Mouse (Mus musculus): ENCODE data around the gene Itprip. TPM values are rescaled to one million over a fixed set of nuclear protein-coding genes. Genes with fewer than 3 reads are reported as not detected.

The Itprip gene
- total and polyA plus RNA-seq, 3 experiments, result 1.5 to 3.5 (median 3.5) TPM

- no peak for TF ChIP-seq GATA1 (IDR thresholded peaks at IDR 0.05; ENCODE audit: borderline replicate concordance, low read length)
- TF ChIP-seq POLR2AphosphoS5 (IDR thresholded peaks at IDR 0.05; ENCODE audit: insufficient replicate concordance, low read depth, low read length), result no peak
- no peak for TF ChIP-seq GATA2 (IDR thresholded peaks at IDR 0.05; ENCODE audit: borderline replicate concordance, low read depth, low read length)
- no peak for TF ChIP-seq CTCF (IDR thresholded peaks at IDR 0.05; ENCODE audit: low read depth, low read length)
- no peak for TF ChIP-seq TAL1 (conservative IDR thresholded peaks at IDR 0.05; ENCODE audit: low read depth, low read length)
- H3K36me3 ChIP-seq (replicated peaks), result peaks cover 58% of the 10 kb centered on the region
- H3K4me1 ChIP-seq (ENCODE audit: insufficient read depth, low read depth, low read length), result peaks cover 35% of the 10 kb centered on the region
- H3K9me3 ChIP-seq (replicated peaks), result peaks cover 49% of the 10 kb centered on the region
- peak; percentile 6; the same call in 1 of the 2 replicates for ATAC-seq (ENCODE audit: extremely low read depth, insufficient number of reproducible peaks, low FRiP score, poor library complexity, severe bottlenecking)
- no peak overlapping the region for H3K4me3 ChIP-seq (ENCODE audit: low read depth, low read length)
- no peak for DNase-seq (ENCODE audit: low spot score)
- no peaks in the 10 kb centered on the region for H3K27me3 ChIP-seq (ENCODE audit: insufficient read depth, low read length)
These were observed 8.9 kb downstream of the Itprip start for GRCm38 (mm10) chr19:47910117-47910618.

- H3K36me3 ChIP-seq (replicated peaks), result peaks cover 61% of the 10 kb centered on the region
- ATAC-seq (ENCODE audit: extremely low read depth, insufficient number of reproducible peaks, low FRiP score, poor library complexity, severe bottlenecking) (no peak), DNase-seq (ENCODE audit: low spot score) (no peak)
- H3K9me3 ChIP-seq (replicated peaks), result peaks cover 51% of the 10 kb centered on the region
- H3K4me1 ChIP-seq (ENCODE audit: insufficient read depth, low read depth, low read length), result peaks cover 36% of the 10 kb centered on the region
- TF ChIP-seq GATA1 (IDR thresholded peaks at IDR 0.05; ENCODE audit: borderline replicate concordance, low read length), result no peak
- H3K27me3 ChIP-seq (ENCODE audit: insufficient read depth, low read length), result no peaks in the 10 kb centered on the region
- H3K4me3 ChIP-seq (ENCODE audit: low read depth, low read length), result no peak overlapping the region; the same call in 1 of the 2 replicates
These were observed 9.5 kb downstream of the Itprip start for GRCm38 (mm10) chr19:47909387-47910116.

- H3K4me1 ChIP-seq (ENCODE audit: insufficient read depth, low read depth, low read length), result peaks cover 36% of the 10 kb centered on the region
These were observed 10.1 kb downstream of the Itprip start for GRCm38 (mm10) chr19:47908961-47909371.

GRCm38 (mm10) chr19:47907596-47907995 is 11.5 kb downstream of the Itprip start:
- DNase-seq (ENCODE audit: low spot score) (no peak), ATAC-seq (ENCODE audit: extremely low read depth, insufficient number of reproducible peaks, low FRiP score, poor library complexity, severe bottlenecking) (no peak)
- Histone ChIP-seq H3K27me3 (ENCODE audit: insufficient read depth, low read length) (no peaks in the 10 kb centered on the region), H3K4me3 (ENCODE audit: low read depth, low read length) (no peak overlapping the region), H3K9me3 (replicated peaks) (peaks cover 56% of the 10 kb centered on the region), H3K4me1 (ENCODE audit: insufficient read depth, low read depth, low read length) (peaks cover 36% of the 10 kb centered on the region), H3K36me3 (replicated peaks) (peaks cover 62% of the 10 kb centered on the region)
- no peak for TF ChIP-seq TAL1 (conservative IDR thresholded peaks at IDR 0.05; ENCODE audit: low read depth, low read length)

More at GRCm38 (mm10) chr19:47908961-47909371, 10.1 kb downstream of the Itprip start:
- no peak for TF ChIP-seq POLR2AphosphoS5 (IDR thresholded peaks at IDR 0.05; ENCODE audit: insufficient replicate concordance, low read depth, low read length)
- no peak for TF ChIP-seq GATA2 (IDR thresholded peaks at IDR 0.05; ENCODE audit: borderline replicate concordance, low read depth, low read length)
- TF ChIP-seq CTCF (IDR thresholded peaks at IDR 0.05; ENCODE audit: low read depth, low read length), result no peak
- TF ChIP-seq TAL1 (conservative IDR thresholded peaks at IDR 0.05; ENCODE audit: low read depth, low read length), result no peak
- TF ChIP-seq GATA1 (IDR thresholded peaks at IDR 0.05; ENCODE audit: borderline replicate concordance, low read length), result no peak
- DNase-seq (ENCODE audit: low spot score), result no peak
- H3K9me3 ChIP-seq (replicated peaks), result peaks cover 51% of the 10 kb centered on the region
- H3K4me3 ChIP-seq (ENCODE audit: low read depth, low read length), result no peak overlapping the region
- H3K36me3 ChIP-seq (replicated peaks), result peaks cover 58% of the 10 kb centered on the region
- no peak for ATAC-seq (ENCODE audit: extremely low read depth, insufficient number of reproducible peaks, low FRiP score, poor library complexity, severe bottlenecking)
- no peaks in the 10 kb centered on the region for H3K27me3 ChIP-seq (ENCODE audit: insufficient read depth, low read length)

GRCm38 (mm10) chr19:47905603-47906002 is 13.5 kb downstream of the Itprip start:
- Histone ChIP-seq H3K36me3 (replicated peaks) (peaks cover 59% of the 10 kb centered on the region), H3K4me3 (ENCODE audit: low read depth, low read length) (no peak overlapping the region)
- no peak for DNase-seq (ENCODE audit: low spot score)

GRCm38 (mm10) chr19:47905081-47905480 is 14.0 kb downstream of the Itprip start:
- no peak for DNase-seq (ENCODE audit: low spot score)
- peaks cover 20% of the 10 kb centered on the region for H3K4me1 ChIP-seq (ENCODE audit: insufficient read depth, low read depth, low read length)
- TF ChIP-seq CTCF (IDR thresholded peaks at IDR 0.05; ENCODE audit: low read depth, low read length) (no peak), GATA1 (IDR thresholded peaks at IDR 0.05; ENCODE audit: borderline replicate concordance, low read length) (no peak), GATA2 (IDR thresholded peaks at IDR 0.05; ENCODE audit: borderline replicate concordance, low read depth, low read length) (no peak), TAL1 (conservative IDR thresholded peaks at IDR 0.05; ENCODE audit: low read depth, low read length) (no peak), POLR2AphosphoS5 (IDR thresholded peaks at IDR 0.05; ENCODE audit: insufficient replicate concordance, low read depth, low read length) (no peak)
- H3K27me3 ChIP-seq (ENCODE audit: insufficient read depth, low read length), result no peaks in the 10 kb centered on the region
- no peak overlapping the region for H3K4me3 ChIP-seq (ENCODE audit: low read depth, low read length)
- H3K36me3 ChIP-seq (replicated peaks), result peaks cover 64% of the 10 kb centered on the region
- no peak for ATAC-seq (ENCODE audit: extremely low read depth, insufficient number of reproducible peaks, low FRiP score, poor library complexity, severe bottlenecking)
- peaks cover 57% of the 10 kb centered on the region for H3K9me3 ChIP-seq (replicated peaks)

More at GRCm38 (mm10) chr19:47905603-47906002, 13.5 kb downstream of the Itprip start:
- Histone ChIP-seq H3K9me3 (replicated peaks) (peaks cover 58% of the 10 kb centered on the region), H3K27me3 (ENCODE audit: insufficient read depth, low read length) (no peaks in the 10 kb centered on the region), H3K4me1 (ENCODE audit: insufficient read depth, low read depth, low read length) (peaks cover 25% of the 10 kb centered on the region)
- ATAC-seq (ENCODE audit: extremely low read depth, insufficient number of reproducible peaks, low FRiP score, poor library complexity, severe bottlenecking), result no peak
- TF ChIP-seq CTCF (IDR thresholded peaks at IDR 0.05; ENCODE audit: low read depth, low read length) (no peak), TAL1 (conservative IDR thresholded peaks at IDR 0.05; ENCODE audit: low read depth, low read length) (no peak), GATA2 (IDR thresholded peaks at IDR 0.05; ENCODE audit: borderline replicate concordance, low read depth, low read length) (no peak), GATA1 (IDR thresholded peaks at IDR 0.05; ENCODE audit: borderline replicate concordance, low read length) (no peak), POLR2AphosphoS5 (IDR thresholded peaks at IDR 0.05; ENCODE audit: insufficient replicate concordance, low read depth, low read length) (no peak)
